Mouse (Mus musculus) MEL (cell line): ENCODE data around the gene Nt5c2.

Experiments used
- CTCF ChIP-seq, 3 experiments: IDR thresholded peaks in 2 of 3; conservative IDR thresholded peaks in 1 of 3; 2 replicates each; pipeline ENCODE4 v1.5.1; 2011 to 2012; ENCODE audit warnings: low read length in 3 of 3, low read depth in 2 of 3, mild to moderate bottlenecking in 2 of 3, improper control_type of control experiment in 1 of 3, inconsistent platforms in 1 of 3, mixed read lengths in 1 of 3, moderate library complexity in 1 of 3; ENCODE audit not compliant: control insufficient read depth in 1 of 3, insufficient read depth in 1 of 3, poor library complexity in 1 of 3, severe bottlenecking in 1 of 3
- ZC3H11A ChIP-seq: IDR thresholded peaks from 2 replicates; pipeline ENCODE4 v1.6.1; 2012; ENCODE audit warnings: low read depth, mild to moderate bottlenecking, inconsistent platforms, low read length, improper control_type of control experiment

DNA sequence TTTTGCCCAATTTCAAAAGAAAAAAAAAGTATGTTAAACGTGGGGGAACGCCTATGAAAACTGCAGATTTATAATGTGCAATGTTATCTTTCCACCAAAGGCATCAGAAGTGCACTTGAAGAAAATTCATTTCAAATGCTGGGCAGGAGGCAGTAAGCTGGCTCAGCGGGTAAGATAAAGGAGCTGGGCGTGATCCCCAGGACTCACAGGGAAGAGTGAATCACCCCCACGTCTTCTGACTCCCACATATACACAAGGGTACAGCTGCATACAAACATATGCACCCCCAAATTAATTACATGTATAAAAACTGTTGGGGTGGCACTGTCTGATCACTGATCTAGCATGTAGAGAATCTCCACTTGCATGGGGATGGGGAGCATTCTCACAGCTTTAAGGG, 82.3 kb downstream of the Nt5c2 start:
- TF ChIP-seq ZC3H11A (no peak), CTCF (IDR thresholded peaks at IDR 0.05 in 2 of 3, conservative IDR thresholded peaks at IDR 0.05 in 1 of 3; ENCODE audit: control insufficient read depth in 1 of 3, insufficient read depth in 1 of 3, low read depth in 2 of 3, low read length in 3 of 3, poor library complexity in 1 of 3, severe bottlenecking in 1 of 3) (no peak)
